ENCODE assay signal across 17 mouse cellular contexts in genomic region chr9:60267273-60267626, GRCm38 (mm10).
DNase-seq lines count a peak whose midpoint lies in the region; ATAC-seq and TF ChIP-seq lines count a peak whose summit lies in the region.
"Had no signal": no experiment of that assay in that cellular context is flagged by ENCODE, and none has a peak within 500 bp of the region (broad histone marks: within the 10 kb centered on the region; RNA-seq: fewer than 3 reads in every experiment).

No protein-coding gene starts in this region.

- no peak overlapping the region for H3K9ac ChIP-seq in forebrain, embryonic 12.5 days
- peak overlapping the region; percentile 27 for H3K9ac ChIP-seq in forebrain, embryonic 16.5 days (replicated peaks; ENCODE audit: low read depth, low read length)
- no peak overlapping the region for H3K9ac ChIP-seq in hindbrain, postnatal 0 days (replicated peaks; ENCODE audit: low read length)
- H3K9ac ChIP-seq in neural tube, embryonic 12.5 days = no peak overlapping the region
- no peak overlapping the region for H3K9ac ChIP-seq in kidney, embryonic 14.5 days (ENCODE audit: low read depth, low read length)
- H3K9ac ChIP-seq: lung, embryonic 14.5 days had no signal

- peak; percentile 45 for DNase-seq in hindbrain, postnatal 0 days (ENCODE audit: low spot score)
- no peak for DNase-seq in urinary bladder, adult 18-20 months (ENCODE audit: low spot score in 2 of 2)
- no peak for DNase-seq in lung, postnatal 14 days
- DNase-seq: adrenal gland, postnatal 25 days; cerebellum, postnatal 25 days; gastrocnemius, postnatal 10 days; heart, postnatal 14 days; kidney, postnatal 36 days; lung, embryonic 14.5 days; thymus, adult 2 months had no signal

- WGBS in forebrain, embryonic 12.5 days = 13% methylated on average over 5 of the region's 5 CpGs
- 11% methylated on average over 5 of the region's 5 CpGs for WGBS in forebrain, embryonic 16.5 days
- WGBS in hindbrain, postnatal 0 days = 25% methylated on average over 5 of the region's 5 CpGs
- WGBS in neural tube, embryonic 12.5 days = 57% methylated on average over 5 of the region's 5 CpGs
- 82% methylated on average over 5 of the region's 5 CpGs for WGBS in kidney, embryonic 14.5 days

- no peak for ATAC-seq in forebrain, embryonic 12.5 days (ENCODE audit: low FRiP score)
- no peak; the same call in 1 of the 2 replicates for ATAC-seq in forebrain, embryonic 16.5 days
- ATAC-seq in hindbrain, postnatal 0 days = no peak
- peak; percentile 44; the same call in 1 of the 2 replicates for ATAC-seq in neural tube, embryonic 12.5 days (ENCODE audit: low FRiP score, low read depth)
- no peak for ATAC-seq in kidney, embryonic 14.5 days (ENCODE audit: low FRiP score, low TSS enrichment)
- ATAC-seq: CD4-positive, CD25-positive, alpha-beta regulatory T cell, adult 4 months; intestine, embryonic 16.5 days had no signal

- peak overlapping the region; percentile 32 for H3K4me2 ChIP-seq in forebrain, embryonic 12.5 days
- no peak overlapping the region for H3K4me2 ChIP-seq in forebrain, embryonic 16.5 days (ENCODE audit: low read length)
- no peak overlapping the region for H3K4me2 ChIP-seq in hindbrain, postnatal 0 days (ENCODE audit: low read depth, low read length)
- no peak overlapping the region for H3K4me2 ChIP-seq in neural tube, embryonic 12.5 days (replicated peaks)
- H3K4me2 ChIP-seq in kidney, embryonic 14.5 days (replicated peaks; ENCODE audit: low read depth, low read length) = no peak overlapping the region
- H3K4me2 ChIP-seq: lung, embryonic 14.5 days had no signal

- no peaks in the 10 kb centered on the region for H3K9me3 ChIP-seq in forebrain, embryonic 12.5 days
- no peaks in the 10 kb centered on the region for H3K9me3 ChIP-seq in forebrain, embryonic 16.5 days (ENCODE audit: control insufficient read depth, low read length)
- no peaks in the 10 kb centered on the region for H3K9me3 ChIP-seq in hindbrain, postnatal 0 days (ENCODE audit: low read length)
- no peaks in the 10 kb centered on the region for H3K9me3 ChIP-seq in neural tube, embryonic 12.5 days
- H3K9me3 ChIP-seq in kidney, embryonic 14.5 days (ENCODE audit: control insufficient read depth, low read length) = no peaks in the 10 kb centered on the region

- no peak overlapping the region for H3K4me3 ChIP-seq in forebrain, embryonic 12.5 days (replicated peaks)
- H3K4me3 ChIP-seq in forebrain, embryonic 16.5 days (replicated peaks; ENCODE audit: low read length) = no peak overlapping the region
- no peak overlapping the region for H3K4me3 ChIP-seq in hindbrain, postnatal 0 days (ENCODE audit: low read length)
- H3K4me3 ChIP-seq in neural tube, embryonic 12.5 days = no peak overlapping the region
- H3K4me3 ChIP-seq in kidney, embryonic 14.5 days (ENCODE audit: low read length) = no peak overlapping the region
- H3K4me3 ChIP-seq: myocyte had no signal

- H3K27me3 ChIP-seq in forebrain, embryonic 12.5 days = peaks cover 43% of the 10 kb centered on the region
- no peaks in the 10 kb centered on the region for H3K27me3 ChIP-seq in forebrain, embryonic 16.5 days (replicated peaks; ENCODE audit: control insufficient read depth, insufficient read depth, low read length)
- no peaks in the 10 kb centered on the region for H3K27me3 ChIP-seq in hindbrain, postnatal 0 days (ENCODE audit: insufficient read depth, low read length)
- no peaks in the 10 kb centered on the region for H3K27me3 ChIP-seq in neural tube, embryonic 12.5 days (replicated peaks)
- no peaks in the 10 kb centered on the region for H3K27me3 ChIP-seq in kidney, embryonic 14.5 days (ENCODE audit: control insufficient read depth, insufficient read depth, low read length)

- H3K4me1 ChIP-seq in forebrain, embryonic 12.5 days = peaks cover 40% of the 10 kb centered on the region
- peaks cover 22% of the 10 kb centered on the region for H3K4me1 ChIP-seq in forebrain, embryonic 16.5 days (replicated peaks; ENCODE audit: control insufficient read depth, insufficient read depth, low read length)
- peaks cover 18% of the 10 kb centered on the region for H3K4me1 ChIP-seq in hindbrain, postnatal 0 days (ENCODE audit: insufficient read depth, low read length)
- peaks cover 14% of the 10 kb centered on the region for H3K4me1 ChIP-seq in neural tube, embryonic 12.5 days
- H3K4me1 ChIP-seq in kidney, embryonic 14.5 days (ENCODE audit: control insufficient read depth, insufficient read depth, low read length) = peaks cover 9% of the 10 kb centered on the region

- no peak for TF ChIP-seq CTCF in hindbrain, postnatal 0 days (IDR thresholded peaks at IDR 0.05; ENCODE audit: low read depth)

- H3K27ac ChIP-seq in forebrain, embryonic 12.5 days = peak overlapping the region; percentile 82
- peak overlapping the region; percentile 46 for H3K27ac ChIP-seq in forebrain, embryonic 16.5 days (ENCODE audit: low read length)
- H3K27ac ChIP-seq in hindbrain, postnatal 0 days = peak overlapping the region; percentile 49; the same call in 1 of the 2 replicates
- H3K27ac ChIP-seq in neural tube, embryonic 12.5 days = no peak overlapping the region; the same call in 1 of the 2 replicates
- no peak overlapping the region for H3K27ac ChIP-seq in kidney, embryonic 14.5 days (ENCODE audit: low read depth, low read length)

- no peaks in the 10 kb centered on the region for H3K36me3 ChIP-seq in forebrain, embryonic 12.5 days (replicated peaks)
- H3K36me3 ChIP-seq in forebrain, embryonic 16.5 days (ENCODE audit: control insufficient read depth, insufficient read depth) = no peaks in the 10 kb centered on the region
- no peaks in the 10 kb centered on the region for H3K36me3 ChIP-seq in hindbrain, postnatal 0 days (ENCODE audit: insufficient read depth, low read length)
- H3K36me3 ChIP-seq in neural tube, embryonic 12.5 days = no peaks in the 10 kb centered on the region
- H3K36me3 ChIP-seq in kidney, embryonic 14.5 days (ENCODE audit: control insufficient read depth, insufficient read depth, low read length) = no peaks in the 10 kb centered on the region

Comparison
In these comparisons a context has a peak if more than half of its experiments do, and no peak if none do; other contexts are left out.
1. H3K27ac ChIP-seq: peak in forebrain, embryonic 12.5 days (single experiment), forebrain, embryonic 16.5 days (single experiment) and hindbrain, postnatal 0 days (single experiment); none in neural tube, embryonic 12.5 days (single experiment) and kidney, embryonic 14.5 days (single experiment).